Mouse (Mus musculus) hindbrain, embryonic 11.5 days (tissue): ENCODE measurements at regions not wholly inside any gene's neighbourhood (a gene's known extent, or its start where the extent isn't known, plus 50 kb on each side); places are given as distances from the start of the nearest gene placed in this dataset.

Experiments used
- ATAC-seq: fragments of 200-750 bp; cut with Nextera tagmentation; 2 replicates; pipeline ENCODE4 v1.8.0; 2017; ENCODE audit warnings: mild to moderate bottlenecking, moderate TSS enrichment, moderate library complexity; ENCODE audit not compliant: low FRiP score
- DNase-seq: peaks from one replicate; pipeline ENCODE4 v3.0.0-alpha.2; 2015; ENCODE audit warnings: low spot score
- H3K27ac ChIP-seq: fragments of 300-500 bp; sonication (generic); 2 replicates; pipeline ENCODE4 v1.5.1; 2014; ENCODE audit warnings: mild to moderate bottlenecking, low read depth, low read length
- H3K27me3 ChIP-seq: fragments of 300-500 bp; sonication (generic); 2 replicates; pipeline ENCODE4 v1.6.1; 2014; ENCODE audit warnings: mild to moderate bottlenecking, low read length, moderate library complexity, mixed read lengths; ENCODE audit not compliant: control insufficient read depth, insufficient read depth
- H3K36me3 ChIP-seq: fragments of 300-500 bp; sonication (generic); 2 replicates; pipeline ENCODE4 v1.6.1; 2014; ENCODE audit warnings: mild to moderate bottlenecking, low read length, moderate library complexity, mixed read lengths; ENCODE audit not compliant: control insufficient read depth, insufficient read depth
- H3K4me1 ChIP-seq: fragments of 300-500 bp; sonication (generic); replicated peaks from 2 replicates; pipeline ENCODE4 v1.6.1; 2014; ENCODE audit warnings: low read length, mixed read lengths; ENCODE audit not compliant: control insufficient read depth, insufficient read depth
- H3K4me2 ChIP-seq: fragments of 300-500 bp; sonication (generic); replicated peaks from 2 replicates; pipeline ENCODE4 v1.6.1; 2014; ENCODE audit warnings: mild to moderate bottlenecking, low read depth, low read length
- H3K4me3 ChIP-seq: fragments of 300-500 bp; sonication (generic); 2 replicates; pipeline ENCODE4 v1.5.1; 2014; ENCODE audit warnings: low read depth, low read length
- H3K9ac ChIP-seq: fragments of 300-500 bp; sonication (generic); 2 replicates; pipeline ENCODE4 v1.6.1; 2014; ENCODE audit warnings: low read depth, low read length
- H3K9me3 ChIP-seq: fragments of 300-500 bp; sonication (generic); 2 replicates; pipeline ENCODE4 v1.6.1; 2016; ENCODE audit warnings: low read length; ENCODE audit not compliant: control insufficient read depth
- WGBS: fragments of 180-500 bp; shearing (Covaris S2); extraction: QIAGEN DNeasy Blood & Tissue Kit; methylation state at CpG from one replicate; pipeline ENCODE4 v1.1.7; 2014; 5-methylcytosine and 5-hydroxymethylcytosine counted together

- no peak overlapping the region for H3K4me3 ChIP-seq
- H3K27ac ChIP-seq, result no peak overlapping the region
- no peak overlapping the region for H3K9ac ChIP-seq
- H3K9me3 ChIP-seq, result no peaks in the 10 kb centered on the region
- H3K27me3 ChIP-seq, result no peaks in the 10 kb centered on the region
- ATAC-seq (peak; percentile 85), DNase-seq (peak; percentile 44)
- WGBS, result 62% methylated on average over 12 of the region's 12 CpGs
- H3K4me2 ChIP-seq, result no peak overlapping the region
- H3K36me3 ChIP-seq, result no peaks in the 10 kb centered on the region
- H3K4me1 ChIP-seq, result no peaks in the 10 kb centered on the region
These were observed 161.6 kb upstream of the Anxa10 start for GRCm38 (mm10) chr8:62284378-62285110.

GRCm38 (mm10) chr8:62250551-62250950 lies 127.6 kb upstream of the Anxa10 start:
- no peak overlapping the region for H3K9ac ChIP-seq
- WGBS, result 61% methylated on average over 5 of the region's 6 CpGs
- no peaks in the 10 kb centered on the region for H3K36me3 ChIP-seq
- no peaks in the 10 kb centered on the region for H3K9me3 ChIP-seq
- no peaks in the 10 kb centered on the region for H3K27me3 ChIP-seq
- no peak for DNase-seq
- H3K4me3 ChIP-seq, result no peak overlapping the region
- ATAC-seq, result no peak
- no peak overlapping the region for H3K27ac ChIP-seq
- H3K4me2 ChIP-seq, result no peak overlapping the region
- no peaks in the 10 kb centered on the region for H3K4me1 ChIP-seq
